Mouse (Mus musculus) lung, embryonic 15.5 days (tissue): Measurements from ENCODE around the gene Oasl1. TPM values are rescaled to one million over a fixed set of nuclear protein-coding genes. Genes with fewer than 3 reads are reported as not detected.

Experiments
- ATAC-seq: fragments of 200-750 bp; cut with Nextera tagmentation; 2 replicates; pipeline ENCODE4 v1.8.0; 2017; ENCODE audit warnings: moderate number of reproducible peaks, borderline replicate concordance; ENCODE audit not compliant: low FRiP score, low TSS enrichment; ENCODE audit errors: extremely low read depth
- H3K27ac ChIP-seq: fragments of 300-500 bp; sonication (generic); 2 replicates; pipeline ENCODE4 v1.5.1; 2015; ENCODE audit warnings: moderate library complexity, mild to moderate bottlenecking, inconsistent platforms
- H3K27me3 ChIP-seq: fragments of 300-500 bp; sonication (generic); 2 replicates; pipeline ENCODE4 v1.6.1; 2015; ENCODE audit warnings: inconsistent platforms
- H3K36me3 ChIP-seq: fragments of 300-500 bp; sonication (generic); 2 replicates; pipeline ENCODE4 v1.6.1; 2015; ENCODE audit warnings: inconsistent platforms
- H3K4me1 ChIP-seq: fragments of 300-500 bp; sonication (generic); 2 replicates; pipeline ENCODE4 v1.6.1; 2015; ENCODE audit warnings: inconsistent platforms
- H3K4me2 ChIP-seq: fragments of 300-500 bp; sonication (generic); 2 replicates; pipeline ENCODE4 v1.6.1; 2015; ENCODE audit warnings: inconsistent platforms, mild to moderate bottlenecking, moderate library complexity
- H3K4me3 ChIP-seq: fragments of 300-500 bp; sonication (generic); 2 replicates; pipeline ENCODE4 v1.5.1; 2015; ENCODE audit warnings: mild to moderate bottlenecking, inconsistent platforms
- H3K9ac ChIP-seq: fragments of 300-500 bp; sonication (generic); 2 replicates; pipeline ENCODE4 v1.6.1; 2015; ENCODE audit warnings: inconsistent platforms
- H3K9me3 ChIP-seq: fragments of 300-500 bp; sonication (generic); 2 replicates; pipeline ENCODE4 v1.6.1; 2016; ENCODE audit warnings: inconsistent platforms
- WGBS: fragments of 180-500 bp; shearing (Covaris S2); methylation state at CpG from one replicate; pipeline ENCODE4 v1.1.7; 2015; 5-methylcytosine and 5-hydroxymethylcytosine counted together
- polyA plus RNA-seq: library from polyadenylated mRNA; unstranded; fragments of >200 nt; fragmentation: Nextera tagmentation; extraction: Ambion mirVana; gene quantifications from 2 replicates; pipeline ENCODE4 v1.2.1, GENCODE M21; 2015

Gene Oasl1
- polyA plus RNA-seq, 1 experiment from 2014 or later, result 0.70 TPM

DNA sequence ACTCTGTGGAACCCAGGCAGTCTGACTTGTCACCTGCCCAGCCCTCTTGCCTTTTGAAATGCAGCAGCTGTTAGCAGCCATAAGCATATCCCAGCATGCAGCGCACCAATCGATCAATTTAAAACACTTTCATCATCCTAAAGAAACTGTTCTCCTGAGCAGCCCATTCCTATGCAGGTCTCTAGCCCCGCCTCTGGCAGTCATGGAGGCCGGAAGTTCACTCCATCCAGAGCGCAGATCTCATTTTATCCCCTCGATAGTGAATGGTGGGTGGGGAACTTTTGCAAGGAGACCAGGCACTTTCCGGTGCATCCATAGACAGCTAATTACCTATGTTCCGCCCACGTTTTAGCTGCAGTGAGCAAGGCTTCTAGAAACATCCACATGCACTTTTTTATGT, 49.2 kb downstream of the Oasl1 start:
- 0 out of 2 replicates have a peak, but pooled peaks cover 4% of the 10 kb centered on the region for H3K27me3 ChIP-seq
- 75% methylated on average over 9 of the region's 9 CpGs for WGBS
- H3K27ac ChIP-seq, result no peak overlapping the region
- H3K4me3 ChIP-seq, result no peak overlapping the region
- no peaks in the 10 kb centered on the region for H3K36me3 ChIP-seq
- no peak overlapping the region for H3K9ac ChIP-seq
- no peak overlapping the region for H3K4me2 ChIP-seq
- no peaks in the 10 kb centered on the region for H3K9me3 ChIP-seq
- H3K4me1 ChIP-seq, result 0 out of 2 replicates have a peak, but pooled peaks cover 3% of the 10 kb centered on the region
- no peak for ATAC-seq

DNA sequence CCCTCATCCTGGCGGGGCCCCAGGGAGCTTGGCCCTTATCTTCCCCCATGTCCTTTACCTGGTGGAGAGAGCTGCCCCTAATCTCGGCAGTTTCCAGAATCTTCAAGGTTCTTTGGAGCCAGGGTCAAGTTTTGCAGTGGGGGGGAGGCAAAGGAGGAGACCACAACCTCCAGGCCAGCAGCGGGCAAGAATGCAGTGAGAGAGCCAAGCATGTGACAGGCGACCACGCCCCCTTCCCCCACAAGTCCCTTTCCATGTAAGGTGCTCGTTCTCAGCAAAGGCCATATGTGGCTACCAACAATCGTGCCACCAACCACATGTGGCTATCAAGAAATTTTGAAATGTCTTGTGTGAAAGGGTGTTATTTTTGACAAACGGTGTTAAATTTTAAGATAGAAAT, 50.1 kb downstream of the Oasl1 start:
- H3K36me3 ChIP-seq, result no peaks in the 10 kb centered on the region
- H3K9ac ChIP-seq, result no peak overlapping the region
- H3K27ac ChIP-seq, result no peak overlapping the region
- 0 out of 2 replicates have a peak, but pooled peaks cover 3% of the 10 kb centered on the region for H3K4me1 ChIP-seq
- no peak for ATAC-seq
- no peak overlapping the region for H3K4me3 ChIP-seq
- H3K27me3 ChIP-seq, result 0 out of 2 replicates have a peak, but pooled peaks cover 2% of the 10 kb centered on the region
- H3K9me3 ChIP-seq, result no peaks in the 10 kb centered on the region
- 69% methylated on average over 8 of the region's 8 CpGs for WGBS
- no peak overlapping the region for H3K4me2 ChIP-seq

DNA sequence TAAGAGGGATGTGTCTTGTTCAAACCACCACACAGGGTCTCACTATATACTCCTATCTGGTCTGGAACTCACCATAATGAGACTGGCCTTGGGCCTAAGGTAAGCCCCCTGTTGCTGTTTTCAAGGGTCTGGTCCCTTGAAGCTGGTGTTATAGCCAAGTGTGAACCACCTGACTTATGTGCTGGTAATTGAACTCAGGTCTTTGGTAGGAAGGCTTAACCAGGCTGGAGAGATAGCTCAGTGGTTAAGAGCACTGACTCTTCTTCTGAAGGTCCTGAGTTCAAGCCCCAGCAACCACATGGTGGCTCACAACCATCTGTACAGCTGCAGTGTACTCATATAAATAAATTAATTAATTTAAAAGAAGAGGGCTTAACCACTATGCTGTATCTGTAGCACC, 53.9 kb downstream of the Oasl1 start:
- no peak overlapping the region for H3K4me2 ChIP-seq
- H3K4me1 ChIP-seq, result peaks cover 16% of the 10 kb centered on the region
- no peaks in the 10 kb centered on the region for H3K27me3 ChIP-seq
- no peak overlapping the region for H3K27ac ChIP-seq
- no peak overlapping the region for H3K4me3 ChIP-seq
- no peaks in the 10 kb centered on the region for H3K9me3 ChIP-seq
- no peak for ATAC-seq
- no peaks in the 10 kb centered on the region for H3K36me3 ChIP-seq
- no peak overlapping the region for H3K9ac ChIP-seq

DNA sequence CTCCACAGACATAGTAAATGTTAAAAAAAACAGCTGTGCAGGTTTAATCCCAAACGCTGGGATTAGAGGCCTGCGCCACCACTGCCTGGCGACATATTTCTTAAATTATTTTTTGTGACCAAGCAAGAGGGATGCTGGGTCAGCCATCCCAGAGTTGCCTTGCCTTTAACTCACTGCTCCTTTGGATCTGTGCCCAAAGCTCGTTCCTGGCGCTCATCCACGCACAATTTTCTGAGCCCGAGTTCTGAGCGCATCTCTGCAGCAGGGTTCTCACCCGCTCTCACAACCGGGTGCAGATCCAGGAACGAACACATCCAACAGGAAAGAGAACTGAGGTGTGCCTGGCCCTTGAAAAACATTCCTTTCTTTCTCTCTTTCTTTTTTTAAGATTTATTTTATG, 55.4 kb downstream of the Oasl1 start:
- Histone ChIP-seq H3K9me3 (no peaks in the 10 kb centered on the region), H3K36me3 (no peaks in the 10 kb centered on the region), H3K4me1 (peaks cover 16% of the 10 kb centered on the region), H3K9ac (no peak overlapping the region), H3K27me3 (no peaks in the 10 kb centered on the region), H3K4me2 (no peak overlapping the region), H3K27ac (no peak overlapping the region), H3K4me3 (no peak overlapping the region)
- WGBS, result 41% methylated on average over 11 of the region's 11 CpGs
- no peak for ATAC-seq

DNA sequence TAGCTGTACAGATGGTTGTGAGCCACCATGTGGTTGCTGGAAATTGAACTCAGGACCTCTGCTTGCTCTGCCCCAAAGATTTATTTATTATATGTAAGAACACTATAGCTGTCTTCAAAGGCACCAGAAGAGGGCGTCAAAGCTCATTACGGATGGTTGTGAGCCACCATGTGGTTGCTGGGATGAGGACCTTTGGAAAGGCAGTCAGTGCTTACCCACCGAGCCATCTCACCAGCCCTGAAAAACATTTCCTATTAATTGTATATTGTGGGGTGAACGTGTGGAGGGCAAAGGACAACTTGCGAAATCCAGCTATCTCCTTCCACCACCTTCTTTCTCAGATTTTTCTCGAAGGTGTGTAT, 55.8 kb downstream of the Oasl1 start:
- Histone ChIP-seq H3K4me1 (peaks cover 16% of the 10 kb centered on the region), H3K4me2 (peak overlapping the region; percentile 74), H3K27me3 (no peaks in the 10 kb centered on the region), H3K9ac (no peak overlapping the region), H3K9me3 (no peaks in the 10 kb centered on the region), H3K27ac (no peak overlapping the region), H3K36me3 (no peaks in the 10 kb centered on the region), H3K4me3 (peak overlapping the region; percentile 39)
- ATAC-seq, result no peak
- WGBS, result 3% methylated on average over 6 of the region's 6 CpGs

DNA sequence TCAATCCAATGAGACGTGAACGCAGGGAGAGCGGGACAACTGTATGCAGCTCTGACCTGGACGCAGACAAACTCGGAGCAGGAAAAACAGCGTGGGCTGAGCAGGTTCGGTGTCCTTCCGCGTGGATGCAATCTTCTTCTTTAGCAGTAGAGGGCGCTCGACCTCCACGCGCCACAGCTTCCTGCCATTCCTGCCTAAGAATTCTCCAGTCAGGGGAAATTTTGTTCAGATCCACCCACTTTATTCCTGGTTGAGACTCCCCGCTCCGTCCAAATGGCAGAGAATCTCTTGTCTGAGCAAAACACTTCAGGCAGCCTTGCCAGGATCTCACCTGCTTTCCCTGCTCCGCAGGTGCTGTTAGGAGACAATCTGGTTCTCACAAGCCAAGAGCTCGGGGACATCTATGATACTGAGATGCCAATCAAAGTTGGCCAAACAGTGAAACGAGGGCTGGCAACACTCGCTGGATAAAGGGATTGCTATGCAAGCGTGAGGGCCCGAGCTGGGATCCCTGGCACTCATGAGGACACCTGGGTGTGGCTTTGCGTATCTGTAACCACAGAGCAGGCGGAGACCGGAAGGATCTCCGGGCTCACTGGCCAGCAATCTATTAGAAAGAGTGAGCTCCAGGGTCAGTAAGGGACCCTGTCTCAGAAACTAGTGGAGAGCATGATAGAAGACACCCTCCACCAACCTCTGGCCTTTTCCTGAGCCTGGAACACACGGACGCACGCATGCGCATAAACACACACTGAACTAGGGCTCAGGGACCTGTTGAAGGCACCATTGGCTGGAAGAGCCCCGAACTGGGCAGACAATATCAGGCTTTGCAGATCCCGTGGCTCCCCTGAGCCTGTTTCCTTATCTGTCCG, 56.4 kb downstream of the Oasl1 start:
- H3K4me1 ChIP-seq, result peaks cover 16% of the 10 kb centered on the region
- no peaks in the 10 kb centered on the region for H3K9me3 ChIP-seq
- H3K36me3 ChIP-seq, result no peaks in the 10 kb centered on the region
- no peaks in the 10 kb centered on the region for H3K27me3 ChIP-seq
- peak; percentile 70; the same call in 1 of the 2 replicates for ATAC-seq
- peak overlapping the region; percentile 74 for H3K4me2 ChIP-seq
- no peak overlapping the region for H3K27ac ChIP-seq
- peak overlapping the region; percentile 39 for H3K4me3 ChIP-seq
- H3K9ac ChIP-seq, result peak overlapping the region; percentile 34
- WGBS, result 6% methylated on average over 32 of the region's 32 CpGs

DNA sequence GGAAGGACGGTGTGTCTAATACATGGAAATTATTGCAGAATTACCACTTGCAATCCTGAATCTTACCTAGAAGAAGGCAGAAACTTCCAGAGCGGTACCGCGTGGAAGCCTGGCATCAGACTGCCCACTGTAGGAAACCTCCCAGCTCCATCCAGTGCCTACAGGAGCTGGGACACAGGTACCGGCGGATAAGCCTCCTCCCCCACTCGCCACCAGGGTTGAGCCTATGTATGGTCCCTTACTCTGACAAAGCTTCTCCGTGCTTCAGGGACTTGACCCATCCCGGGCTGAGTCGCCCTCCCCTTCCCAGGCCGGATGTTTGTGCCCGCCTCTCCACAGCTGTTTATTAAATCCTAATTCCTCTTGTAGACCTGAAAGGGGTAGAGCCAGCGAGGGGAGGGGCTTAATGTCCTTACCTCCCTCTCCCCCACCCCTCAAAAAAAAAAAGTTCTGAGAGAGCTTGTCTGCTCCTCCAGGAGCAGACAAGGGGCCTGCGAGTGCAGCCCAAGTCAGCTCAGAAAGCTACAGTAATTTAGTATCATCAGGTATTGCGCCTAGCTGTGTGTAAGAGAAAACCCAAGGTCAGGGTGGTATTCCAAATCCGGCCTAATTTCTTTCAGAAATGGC, 57.2 kb downstream of the Oasl1 start:
- no peaks in the 10 kb centered on the region for H3K27me3 ChIP-seq
- peak overlapping the region; percentile 34 for H3K9ac ChIP-seq
- ATAC-seq, result no peak
- H3K27ac ChIP-seq, result no peak overlapping the region
- H3K9me3 ChIP-seq, result no peaks in the 10 kb centered on the region
- peaks cover 16% of the 10 kb centered on the region for H3K4me1 ChIP-seq
- H3K4me2 ChIP-seq, result peak overlapping the region; percentile 74
- 19% methylated on average over 16 of the region's 16 CpGs for WGBS
- H3K36me3 ChIP-seq, result no peaks in the 10 kb centered on the region
- peak overlapping the region; percentile 39 for H3K4me3 ChIP-seq

DNA sequence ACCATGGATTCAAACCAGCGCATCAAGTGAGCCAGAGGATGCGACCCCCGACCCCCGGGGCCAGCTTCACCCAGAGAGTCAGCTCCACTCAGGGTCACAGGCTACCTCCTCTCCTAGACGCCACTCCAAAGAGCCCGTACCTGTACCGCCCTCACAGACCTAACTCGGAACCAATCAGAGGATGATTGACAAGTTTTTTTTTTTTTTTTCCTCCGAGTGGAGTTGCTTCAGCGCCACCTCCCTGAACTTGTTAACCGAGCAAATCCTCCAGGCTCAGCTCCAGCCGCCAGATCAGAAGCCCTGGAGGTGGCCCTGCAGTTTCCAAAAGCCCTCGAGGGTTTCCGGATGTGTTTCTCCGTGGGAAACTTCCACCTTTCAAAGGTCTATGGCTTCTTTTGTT, 59.0 kb downstream of the Oasl1 start:
- WGBS, result 55% methylated on average over 15 of the region's 15 CpGs
- Histone ChIP-seq H3K4me1 (peaks cover 16% of the 10 kb centered on the region), H3K9me3 (no peaks in the 10 kb centered on the region), H3K9ac (no peak overlapping the region), H3K4me3 (no peak overlapping the region), H3K27me3 (no peaks in the 10 kb centered on the region), H3K27ac (no peak overlapping the region), H3K36me3 (no peaks in the 10 kb centered on the region), H3K4me2 (no peak overlapping the region)
- ATAC-seq, result no peak

DNA sequence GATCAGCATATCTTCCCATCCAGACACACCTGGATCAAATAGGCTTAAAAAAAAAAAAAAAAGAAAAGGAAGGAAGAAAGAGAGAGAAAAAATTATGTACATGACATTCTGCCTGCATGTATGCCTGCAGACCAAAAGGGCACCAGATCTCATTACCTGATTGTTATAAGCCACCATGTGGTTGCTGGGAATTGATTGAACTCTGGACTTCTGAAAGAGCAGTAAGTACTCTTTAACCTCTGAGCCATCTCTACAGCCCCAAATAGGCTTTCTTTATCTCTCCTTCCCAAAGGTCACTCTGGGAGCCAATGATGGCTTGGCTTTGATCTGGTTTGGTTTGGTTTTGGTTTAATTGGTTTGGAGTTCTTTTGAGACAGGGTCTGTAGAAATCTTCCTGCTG, 62.0 kb downstream of the Oasl1 start:
- no peak overlapping the region for H3K27ac ChIP-seq
- H3K4me1 ChIP-seq, result peaks cover 2% of the 10 kb centered on the region; the same call in 1 of the 2 replicates
- ATAC-seq, result no peak
- no peak overlapping the region for H3K9ac ChIP-seq
- H3K4me2 ChIP-seq, result no peak overlapping the region
- H3K9me3 ChIP-seq, result no peaks in the 10 kb centered on the region
- no peak overlapping the region for H3K4me3 ChIP-seq
- H3K36me3 ChIP-seq, result no peaks in the 10 kb centered on the region
- H3K27me3 ChIP-seq, result no peaks in the 10 kb centered on the region

Other genes starting within 250 kb of the Oasl1 start
- 95.4 and 106 TPM in 2 replicates for gene Gltp, start 232.3 kb upstream of the Oasl1 start, polyA plus RNA-seq
- gene Tchp, start 215.5 kb upstream of the Oasl1 start, polyA plus RNA-seq, result 12.3 and 12.8 TPM in 2 replicates
- gene Ankrd13a, start 148.6 kb upstream of the Oasl1 start, polyA plus RNA-seq, result 77.4 and 79.3 TPM in 2 replicates
- 48.7 and 49.3 TPM in 2 replicates for gene Git2, start 147.7 kb upstream of the Oasl1 start, polyA plus RNA-seq
- 76.5 and 76.8 TPM in 2 replicates for gene 1500011B03Rik, start 99.8 kb upstream of the Oasl1 start, polyA plus RNA-seq
- not detected in 2 replicates for gene 4930519G04Rik, start 69.6 kb upstream of the Oasl1 start, polyA plus RNA-seq
- not detected in 2 replicates for gene Gm9936, start 64.6 kb upstream of the Oasl1 start, polyA plus RNA-seq
- gene Oasl2, start 26.3 kb upstream of the Oasl1 start, polyA plus RNA-seq, result 6.2 and 9.2 TPM in 2 replicates
- 47.1 and 49.3 TPM in 2 replicates for gene 2210016L21Rik, start 18.9 kb downstream of the Oasl1 start, polyA plus RNA-seq
- 0.15 TPM in 1 of 2 replicates, not detected in the other for gene Hnf1a, start 47.9 kb downstream of the Oasl1 start, polyA plus RNA-seq
- gene Sppl3, start 87.9 kb downstream of the Oasl1 start, polyA plus RNA-seq, result 19.0 and 25.2 TPM in 2 replicates
- gene Gm10401, start 175.1 kb downstream of the Oasl1 start, polyA plus RNA-seq, result 26.9 and 32.3 TPM in 2 replicates
- 76.3 and 76.4 TPM in 2 replicates for gene Acads, start 196.1 kb downstream of the Oasl1 start, polyA plus RNA-seq
- 39.9 and 41.0 TPM in 2 replicates for gene Unc119b, start 211.7 kb downstream of the Oasl1 start, polyA plus RNA-seq
- gene Mlec, start 234.9 kb downstream of the Oasl1 start, polyA plus RNA-seq, result 75.4 and 77.0 TPM in 2 replicates